30 mouse cellular contexts compared by ENCODE assay signal in genomic region chr6:92027379-92027778, GRCm38 (mm10). TPM values are rescaled to one million over a fixed set of nuclear protein-coding genes. Genes with fewer than 3 reads are reported as not detected.
DNase-seq lines count a peak whose midpoint lies in the region; ATAC-seq and TF ChIP-seq lines count a peak whose summit lies in the region.
"Had no signal": no experiment of that assay in that cellular context is flagged by ENCODE, and none has a peak within 500 bp of the region (broad histone marks: within the 10 kb centered on the region; RNA-seq: fewer than 3 reads in every experiment).

No protein-coding gene starts in this region.

- no peak overlapping the region for H3K4me3 ChIP-seq in gastrocnemius, adult 2 months
- no peak overlapping the region for H3K4me3 ChIP-seq in liver, embryonic 13.5 days (replicated peaks)
- H3K4me3 ChIP-seq in liver, postnatal 0 days (ENCODE audit: low read depth, low read length) = no peak overlapping the region
- no peak overlapping the region for H3K4me3 ChIP-seq in stomach, embryonic 15.5 days (replicated peaks)
- H3K4me3 ChIP-seq in hindbrain, embryonic 12.5 days = no peak overlapping the region
- H3K4me3 ChIP-seq: embryonic facial prominence, embryonic 10.5 days; embryonic facial prominence, embryonic 13.5 days; forebrain, embryonic 10.5 days; forebrain, embryonic 13.5 days; heart, embryonic 15.5 days; hindbrain, embryonic 13.5 days; intestine, embryonic 15.5 days had no signal

- H3K27me3 ChIP-seq in liver, embryonic 13.5 days = no peaks in the 10 kb centered on the region
- no peaks in the 10 kb centered on the region for H3K27me3 ChIP-seq in liver, postnatal 0 days (ENCODE audit: insufficient read depth, low read length)
- no peaks in the 10 kb centered on the region for H3K27me3 ChIP-seq in stomach, embryonic 15.5 days (replicated peaks)
- H3K27me3 ChIP-seq in hindbrain, embryonic 12.5 days = no peaks in the 10 kb centered on the region
- H3K27me3 ChIP-seq: embryonic facial prominence, embryonic 13.5 days; forebrain, embryonic 13.5 days; heart, embryonic 15.5 days; hindbrain, embryonic 13.5 days; intestine, embryonic 15.5 days had no signal

- WGBS in liver, embryonic 13.5 days (ENCODE audit: insufficient replicate concordance) = 56% methylated on average over 4 of the region's 4 CpGs
- WGBS in liver, postnatal 0 days (ENCODE audit: insufficient replicate concordance) = 65% methylated on average over 4 of the region's 4 CpGs
- WGBS in stomach, embryonic 15.5 days = 54% methylated on average over 4 of the region's 4 CpGs
- 79% methylated on average over 4 of the region's 4 CpGs for WGBS in hindbrain, embryonic 12.5 days

- H3K4me1 ChIP-seq in liver, embryonic 13.5 days (replicated peaks) = peaks cover 12% of the 10 kb centered on the region
- no peaks in the 10 kb centered on the region for H3K4me1 ChIP-seq in liver, postnatal 0 days (ENCODE audit: insufficient read depth)
- H3K4me1 ChIP-seq in stomach, embryonic 15.5 days = no peaks in the 10 kb centered on the region
- no peaks in the 10 kb centered on the region for H3K4me1 ChIP-seq in hindbrain, embryonic 12.5 days
- H3K4me1 ChIP-seq: embryonic facial prominence, embryonic 13.5 days; forebrain, embryonic 10.5 days; forebrain, embryonic 13.5 days; hindbrain, embryonic 13.5 days; intestine, embryonic 15.5 days had no signal

- peak; percentile 43; the same call in 1 of the 2 replicates for ATAC-seq in liver, embryonic 13.5 days (ENCODE audit: low read depth)
- ATAC-seq in liver, postnatal 0 days = no peak
- ATAC-seq in stomach, embryonic 15.5 days (ENCODE audit: insufficient read depth, low FRiP score, low read depth) = peak; percentile 48; the same call in 1 of the 2 replicates
- ATAC-seq in hindbrain, embryonic 12.5 days (ENCODE audit: low FRiP score) = no peak
- ATAC-seq: activated CD4-positive, CD25-positive, alpha-beta regulatory T cell, adult 4 months; forebrain, embryonic 13.5 days; forebrain, embryonic 16.5 days; hindbrain, embryonic 16.5 days; intestine, embryonic 15.5 days had no signal

- peak overlapping the region; percentile 51; the same call in 1 of the 2 replicates for H3K27ac ChIP-seq in gastrocnemius, adult 2 months
- H3K27ac ChIP-seq in liver, embryonic 13.5 days = no peak overlapping the region
- no peak overlapping the region for H3K27ac ChIP-seq in liver, postnatal 0 days (ENCODE audit: low read depth)
- H3K27ac ChIP-seq in stomach, embryonic 15.5 days = no peak overlapping the region
- no peak overlapping the region for H3K27ac ChIP-seq in hindbrain, embryonic 12.5 days
- H3K27ac ChIP-seq: embryonic facial prominence, embryonic 10.5 days; embryonic facial prominence, embryonic 13.5 days; forebrain, embryonic 10.5 days; forebrain, embryonic 13.5 days; heart, embryonic 15.5 days; hindbrain, embryonic 13.5 days; intestine, embryonic 15.5 days had no signal

- no peaks in the 10 kb centered on the region for H3K9me3 ChIP-seq in liver, embryonic 13.5 days (replicated peaks)
- H3K9me3 ChIP-seq in liver, postnatal 0 days (ENCODE audit: low read length) = no peaks in the 10 kb centered on the region
- no peaks in the 10 kb centered on the region for H3K9me3 ChIP-seq in stomach, embryonic 15.5 days
- H3K9me3 ChIP-seq in hindbrain, embryonic 12.5 days (replicated peaks) = no peaks in the 10 kb centered on the region
- H3K9me3 ChIP-seq: embryonic facial prominence, embryonic 10.5 days; embryonic facial prominence, embryonic 13.5 days; forebrain, embryonic 10.5 days; forebrain, embryonic 13.5 days; heart, embryonic 15.5 days; hindbrain, embryonic 13.5 days; intestine, embryonic 15.5 days had no signal

- intact Hi-C loops in gastrocnemius, adult 2 months (cut with DNase I) = no loop called here

- no peak for TF ChIP-seq EP300 in liver, postnatal 0 days (IDR thresholded peaks at IDR 0.05; ENCODE audit: low read depth)

- no peaks in the 10 kb centered on the region for H3K36me3 ChIP-seq in liver, embryonic 13.5 days
- no peaks in the 10 kb centered on the region for H3K36me3 ChIP-seq in liver, postnatal 0 days (replicated peaks; ENCODE audit: insufficient read depth, low read length)
- H3K36me3 ChIP-seq in stomach, embryonic 15.5 days = no peaks in the 10 kb centered on the region
- no peaks in the 10 kb centered on the region for H3K36me3 ChIP-seq in hindbrain, embryonic 12.5 days
- H3K36me3 ChIP-seq: embryonic facial prominence, embryonic 10.5 days; embryonic facial prominence, embryonic 13.5 days; forebrain, embryonic 10.5 days; heart, embryonic 15.5 days; hindbrain, embryonic 13.5 days; intestine, embryonic 15.5 days had no signal

- no peak overlapping the region for H3K4me2 ChIP-seq in liver, embryonic 13.5 days
- no peak overlapping the region for H3K4me2 ChIP-seq in liver, postnatal 0 days (ENCODE audit: low read depth, low read length)
- H3K4me2 ChIP-seq in stomach, embryonic 15.5 days = no peak overlapping the region
- H3K4me2 ChIP-seq in hindbrain, embryonic 12.5 days (replicated peaks) = no peak overlapping the region
- H3K4me2 ChIP-seq: embryonic facial prominence, embryonic 13.5 days; forebrain, embryonic 13.5 days; heart, embryonic 11.5 days; heart, embryonic 15.5 days; hindbrain, embryonic 13.5 days; intestine, embryonic 15.5 days had no signal

- TF ChIP-seq CTCF in gastrocnemius, adult 2 months (IDR thresholded peaks at IDR 0.05) = no peak
- TF ChIP-seq CTCF in liver, postnatal 0 days (IDR thresholded peaks at IDR 0.05; ENCODE audit: low read depth) = no peak

- no peak overlapping the region for H3K9ac ChIP-seq in liver, embryonic 13.5 days
- no peak overlapping the region for H3K9ac ChIP-seq in liver, postnatal 0 days (replicated peaks)
- H3K9ac ChIP-seq in stomach, embryonic 15.5 days = no peak overlapping the region
- H3K9ac ChIP-seq in hindbrain, embryonic 12.5 days = no peak overlapping the region
- H3K9ac ChIP-seq: embryonic facial prominence, embryonic 13.5 days; forebrain, embryonic 13.5 days; heart, embryonic 15.5 days; hindbrain, embryonic 13.5 days; intestine, embryonic 15.5 days had no signal

- DNase-seq in gastrocnemius, adult 2 months = no peak
- DNase-seq in gastrocnemius, adult 8-10 months (ENCODE audit: low spot score in 2 of 2) = no peak
- no peak for DNase-seq in liver, embryonic 13.5 days
- DNase-seq in liver, postnatal 0 days = no peak
- DNase-seq in ES-CJ7 (ENCODE audit: low read depth, low spot score) = peak; percentile 21
- DNase-seq in urinary bladder, postnatal 25 days (ENCODE audit: low spot score) = no peak
- DNase-seq: adrenal gland, adult 8-10 months; adrenal gland, postnatal 25 days; cerebellum, adult 11-12 months; cerebellum, adult 8-10 months; cerebellum, postnatal 10 days; cerebellum, postnatal 36 days; embryo, embryonic 11 days; gastrocnemius, postnatal 25 days; heart, postnatal 14 days had no signal

RNA-seq across cellular contexts. Expression of gene Fgd5, which starts 48.7 kb away (rescaled TPM):
- total RNA-seq in gastrocnemius, adult 2 months (2021) = 10 to 100 TPM in 1 of 2 experiments, 1 to 10 TPM in 1; 9.0 to 11.3 TPM
- total RNA-seq in gastrocnemius, adult 8-10 months (2022) = 1 to 10 TPM; 6.4 to 8.4 (median 7.4) TPM
- polyA plus RNA-seq in liver, embryonic 13.5 days (2015; fragmentation: Nextera tagmentation; extraction: Ambion mirVana) = 2.4 and 2.7 TPM in 2 replicates
- polyA plus RNA-seq in liver, postnatal 0 days (2015; fragmentation: Nextera tagmentation; extraction: Ambion mirVana) = 2.0 and 2.3 TPM in 2 replicates
- polyA plus RNA-seq in stomach, embryonic 15.5 days (2015; fragmentation: Nextera tagmentation; extraction: Ambion mirVana) = 7.8 and 8.7 TPM in 2 replicates
- 13.3 and 13.7 TPM in 2 replicates for polyA plus RNA-seq in hindbrain, embryonic 12.5 days (2016; fragmentation: Nextera tagmentation; extraction: Ambion mirVana)
- total RNA-seq: CH12.LX, MEL had no signal

Comparison
In these comparisons a context has a peak if more than half of its experiments do, and no peak if none do; other contexts are left out.
1. ATAC-seq: peak in liver, embryonic 13.5 days (single experiment) and stomach, embryonic 15.5 days (single experiment); none in liver, postnatal 0 days (single experiment) and hindbrain, embryonic 12.5 days (single experiment).